Mouse (Mus musculus) liver, embryonic 12.5 days (tissue): ENCODE measurements around the gene Fam184a. TPM values are rescaled to one million over a fixed set of nuclear protein-coding genes. Genes with fewer than 3 reads are reported as not detected.

Experiments
- polyA plus RNA-seq: library from polyadenylated mRNA; unstranded; fragments of >200 nt; fragmentation: Nextera tagmentation; extraction: Ambion mirVana; gene quantifications from 2 replicates; pipeline ENCODE4 v1.2.1, GENCODE M21; 2016

Gene Fam184a
- polyA plus RNA-seq, 1 experiment from 2014 or later, result 0.82 TPM

Other genes with a start within 250 kb of the Fam184a start
- gene Asf1a, start 154.4 kb downstream of the Fam184a start, polyA plus RNA-seq, result 135 and 137 TPM in 2 replicates
- 7.8 and 7.9 TPM in 2 replicates for gene Mcm9, start 120.7 kb downstream of the Fam184a start, polyA plus RNA-seq